Mouse (Mus musculus) heart, postnatal 0 days (tissue): Measurements from ENCODE around the gene Ldb1.

Experiments
- CTCF ChIP-seq: IDR thresholded peaks from 2 replicates; pipeline ENCODE4 v1.5.1; 2016; ENCODE audit warnings: antibody characterized with exemption, control low read depth, low read depth
- EP300 ChIP-seq: IDR thresholded peaks from 2 replicates; pipeline ENCODE4 v1.6.1; 2016; ENCODE audit warnings: antibody characterized with exemption, low read depth

- TF ChIP-seq CTCF (no peak), EP300 (no peak)
These were observed 9.0 kb downstream of the Ldb1 start for GRCm38 (mm10) chr19:46035971-46036370.
